Mouse (Mus musculus): ENCODE data around the gene Vmn1r77. TPM values are rescaled to one million over a fixed set of nuclear protein-coding genes. Genes with fewer than 3 reads are reported as not detected.
"Not testable (repeated sequence)": the region's sequence is repeated elsewhere in the genome, so short reads cannot be mapped to it uniquely, and the experiment has no call there.

Vmn1r77 gene
- polyA plus RNA-seq (2012; ENCODE audit: insufficient read depth, insufficient read length, missing spikeins) = not detected in 2 replicates

GRCm38 (mm10) chr7:12036452-12036851 lies at the start of gene Vmn1r77:
Vmn1r77 (plus strand) TSS chr7:12036752.
- not testable (repeated sequence) for H3K4me1 ChIP-seq (ENCODE audit: control insufficient read depth, insufficient read depth, low read length); H3K27ac ChIP-seq (ENCODE audit: insufficient read depth, low read depth, low read length); H3K4me3 ChIP-seq (ENCODE audit: insufficient read depth, low read length)

DNA sequence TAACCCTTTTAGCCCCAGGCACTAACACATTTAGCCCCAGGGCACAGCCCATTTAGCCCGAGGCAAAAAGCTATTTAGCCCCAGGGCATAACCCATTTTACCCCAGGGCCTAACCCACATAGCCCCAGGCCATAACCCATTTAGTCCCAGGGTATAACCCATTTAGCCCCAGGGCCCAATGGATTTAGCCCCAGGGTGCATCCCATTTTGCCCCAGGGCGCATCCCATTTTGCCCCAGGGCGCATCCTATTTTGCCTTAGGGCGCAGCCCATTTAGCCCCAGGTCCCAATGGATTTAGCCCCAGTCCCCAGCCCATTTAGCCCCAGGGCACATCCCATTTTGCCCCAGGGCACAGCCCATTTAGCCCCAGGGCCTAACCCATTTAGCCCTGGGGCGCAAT lies 25.1 kb upstream of the Vmn1r77 start:
- H3K27ac ChIP-seq (ENCODE audit: insufficient read depth, low read depth, low read length); H3K4me1 ChIP-seq (ENCODE audit: control insufficient read depth, insufficient read depth, low read length); H3K4me3 ChIP-seq (ENCODE audit: insufficient read depth, low read length): not testable (repeated sequence)

DNA sequence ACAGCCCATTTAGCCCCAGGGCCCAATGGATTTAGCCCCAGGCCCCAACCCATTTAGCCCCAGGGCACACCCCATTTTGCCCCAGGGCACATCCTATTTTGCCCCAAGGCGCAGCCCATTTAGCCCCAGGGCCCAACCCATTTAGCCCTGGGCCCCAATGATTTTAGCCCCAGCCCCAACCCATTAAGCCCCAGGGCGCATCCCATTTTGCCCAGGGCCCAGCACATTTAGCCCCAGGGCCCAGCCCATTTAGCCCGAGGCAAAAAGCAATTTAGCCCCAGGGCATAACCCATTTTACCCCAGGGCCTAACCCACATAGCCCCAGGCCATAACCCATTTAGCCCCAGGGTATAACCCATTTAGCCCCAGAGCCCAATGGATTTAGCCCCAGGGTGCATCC lies 24.2 kb upstream of the Vmn1r77 start:
- not testable (repeated sequence) for H3K4me3 ChIP-seq (ENCODE audit: insufficient read depth, low read length); H3K4me1 ChIP-seq (ENCODE audit: control insufficient read depth, insufficient read depth, low read length); H3K27ac ChIP-seq (ENCODE audit: insufficient read depth, low read depth, low read length)

- Histone ChIP-seq H3K4me1 (ENCODE audit: control insufficient read depth, insufficient read depth, low read length) (no peaks in the 10 kb centered on the region), H3K4me3 (ENCODE audit: insufficient read depth, low read length) (no peak overlapping the region), H3K27ac (ENCODE audit: insufficient read depth, low read depth, low read length) (no peak overlapping the region)
- no peak for TF ChIP-seq POLR2A (IDR thresholded peaks at IDR 0.05; ENCODE audit: borderline replicate concordance, low read depth, low read length)
- no peak for TF ChIP-seq CTCF (IDR thresholded peaks at IDR 0.05; ENCODE audit: low read depth, low read length)
Observed at GRCm38 (mm10) chr7:12013106-12013505, 23.4 kb upstream of the Vmn1r77 start.

GRCm38 (mm10) chr7:12017829-12018228 lies 18.7 kb upstream of the Vmn1r77 start:
- H3K4me1 ChIP-seq (ENCODE audit: control insufficient read depth, insufficient read depth, low read length); H3K27ac ChIP-seq (ENCODE audit: insufficient read depth, low read depth, low read length); H3K4me3 ChIP-seq (ENCODE audit: insufficient read depth, low read length): not testable (repeated sequence)

DNA sequence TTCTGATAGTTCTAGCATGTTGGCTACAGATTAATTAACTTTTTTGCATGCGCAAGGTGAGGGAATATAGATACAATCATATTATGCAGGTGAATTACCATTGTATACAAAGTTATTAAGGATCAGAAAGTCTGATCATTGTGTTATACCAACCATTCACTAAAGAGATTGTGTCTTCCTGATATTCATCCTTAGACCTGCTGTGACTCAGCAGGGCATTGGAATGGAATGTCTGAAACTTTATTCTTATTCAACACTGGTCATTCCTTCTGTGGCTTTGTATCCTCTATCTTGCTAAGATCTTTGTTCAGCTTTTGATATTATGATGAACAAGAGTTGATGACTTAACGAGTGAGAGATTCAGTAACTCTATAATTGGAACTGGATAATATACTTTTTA lies 4.1 kb downstream of the Vmn1r77 start:
- H3K4me3 ChIP-seq (ENCODE audit: insufficient read depth, low read length) = no peak overlapping the region
- H3K27ac ChIP-seq (ENCODE audit: insufficient read depth, low read depth, low read length) = no peak overlapping the region
- no peak for TF ChIP-seq CTCF (IDR thresholded peaks at IDR 0.05; ENCODE audit: low read depth, low read length)
- TF ChIP-seq POLR2A (IDR thresholded peaks at IDR 0.05; ENCODE audit: borderline replicate concordance, low read depth, low read length) = no peak
- H3K4me1 ChIP-seq (ENCODE audit: control insufficient read depth, insufficient read depth, low read length) = no peaks in the 10 kb centered on the region

Other genes starting within 250 kb of the Vmn1r77 start
- gene Vmn1r74, start 202.8 kb upstream of the Vmn1r77 start, polyA plus RNA-seq (2012; ENCODE audit: insufficient read depth, insufficient read length, missing spikeins) = not detected in 2 replicates
- not detected in 2 replicates for gene Vmn1r75, start 162.1 kb upstream of the Vmn1r77 start, polyA plus RNA-seq (2012; ENCODE audit: insufficient read depth, insufficient read length, missing spikeins)
- not detected in 2 replicates for gene Vmn1r76, start 98.5 kb upstream of the Vmn1r77 start, polyA plus RNA-seq (2012; ENCODE audit: insufficient read depth, insufficient read length, missing spikeins)
- not detected in 2 replicates for gene Vmn1r78, start 113.5 kb downstream of the Vmn1r77 start, polyA plus RNA-seq (2012; ENCODE audit: insufficient read depth, insufficient read length, missing spikeins)
- 0.28 TPM in 1 of 2 replicates, not detected in the other for gene Vmn1r79, start 134.5 kb downstream of the Vmn1r77 start, polyA plus RNA-seq (2012; ENCODE audit: insufficient read depth, insufficient read length, missing spikeins)
- 0.08 TPM in 1 of 2 replicates, not detected in the other for gene Vmn1r80, start 152.5 kb downstream of the Vmn1r77 start, polyA plus RNA-seq (2012; ENCODE audit: insufficient read depth, insufficient read length, missing spikeins)
- gene Vmn1r81, start 231.5 kb downstream of the Vmn1r77 start, polyA plus RNA-seq (2012; ENCODE audit: insufficient read depth, insufficient read length, missing spikeins) = 0.13 TPM in 1 of 2 replicates, not detected in the other

Data from bone marrow macrophage, adult 2 months (primary cell).